Mouse (Mus musculus) Patski (cell line): ENCODE measurements around the gene Ebf3. TPM values are rescaled to one million over a fixed set of nuclear protein-coding genes. Genes with fewer than 3 reads are reported as not detected.

Experiments used
- ATAC-seq: fragments of 100-300 bp; one replicate; pipeline ENCODE4 v1.8.0; 2021
- CTCF ChIA-PET: fragments of 350-600 bp; sonication (Branson Sonifier 250); formaldehyde crosslinking; loops from one replicate; lab custom pipeline; 2022; ENCODE audit warnings: inconsistent platforms; lab: Charles Lee
- POLR2A ChIA-PET: fragments of 350-600 bp; sonication (Branson Sonifier 250); formaldehyde crosslinking; loops from one replicate; lab custom pipeline; 2022; ENCODE audit warnings: antibody characterized with exemption, inconsistent platforms; lab: Charles Lee
- DNase-seq: peaks from one replicate; pipeline ENCODE4 v3.0.0-alpha.2; 2011; ENCODE audit warnings: low read depth, low spot score
- H3K27me3 ChIP-seq: fragments of 371-371 bp; one replicate; pipeline ENCODE4 v1.5.1; 2021
- CTCF ChIP-seq: fragments of 100-300 bp; IDR thresholded peaks from one replicate; pipeline ENCODE4 v1.5.1; 2021
- in situ Hi-C: fragments of 300-500 bp; cut with MboI; formaldehyde crosslinking; loops from 3 replicates; pipeline ENCODE4 v1.11.1; 2018; ENCODE audit warnings: low pct_unique_long_range_greater_than_20kb, mixed read lengths
- polyA plus RNA-seq: library from polyadenylated mRNA; unstranded; gene quantifications from one replicate; pipeline ENCODE4 v1.2.3, GENCODE M21; 2021

Gene Ebf3
- polyA plus RNA-seq, 1 experiment from 2014 or later, result 0.86 TPM

- no peak for ATAC-seq
- POLR2A ChIA-PET, result no interaction called here
- peaks cover 77% of the 10 kb centered on the region for H3K27me3 ChIP-seq
- DNase-seq, result no peak
- TF ChIP-seq CTCF, result no peak
- CTCF ChIA-PET, result no interaction called here
- in situ Hi-C loops, result loop anchor here (25.0 kb wide), 1 partner anchor 831 kb away; no protein-coding TSS in a partner anchor
These were observed 4.1 kb upstream of the Ebf3 start for GRCm38 (mm10) chr7:137318383-137318775.

GRCm38 (mm10) chr7:137317659-137318382 is 3.6 kb upstream of the Ebf3 start:
- POLR2A ChIA-PET, result interaction anchor here (0.6 kb wide), 1 partner anchor 13 kb away, joined by 4 read pairs; no protein-coding TSS in a partner anchor
- in situ Hi-C loops, result loop anchor here (25.0 kb wide), 1 partner anchor 831 kb away; no protein-coding TSS in a partner anchor
- peaks cover 77% of the 10 kb centered on the region for H3K27me3 ChIP-seq
- DNase-seq (no peak), ATAC-seq (no peak)
- CTCF ChIA-PET, result no interaction called here
- TF ChIP-seq CTCF, result no peak

- ATAC-seq (no peak), DNase-seq (no peak)
- peaks cover 74% of the 10 kb centered on the region for H3K27me3 ChIP-seq
- TF ChIP-seq CTCF, result no peak
- in situ Hi-C loops, result loop anchor here (25.0 kb wide), 1 partner anchor 830 kb away; no protein-coding TSS in a partner anchor
- POLR2A ChIA-PET, result interaction anchor here (0.6 kb wide), 1 partner anchor 13 kb away, joined by 4 read pairs; no protein-coding TSS in a partner anchor
- CTCF ChIA-PET, result no interaction called here
These were observed 2.8 kb upstream of the Ebf3 start for GRCm38 (mm10) chr7:137316926-137317658.

GRCm38 (mm10) chr7:137316181-137316925 is 2.1 kb upstream of the Ebf3 start:
- in situ Hi-C loops, result loop anchor here (25.0 kb wide), 1 partner anchor 829 kb away; no protein-coding TSS in a partner anchor
- DNase-seq, result no peak
- TF ChIP-seq CTCF, result no peak
- ChIA-PET POLR2A (no interaction called here), CTCF (no interaction called here)
- ATAC-seq, result no peak
- peaks cover 72% of the 10 kb centered on the region for H3K27me3 ChIP-seq

DNA sequence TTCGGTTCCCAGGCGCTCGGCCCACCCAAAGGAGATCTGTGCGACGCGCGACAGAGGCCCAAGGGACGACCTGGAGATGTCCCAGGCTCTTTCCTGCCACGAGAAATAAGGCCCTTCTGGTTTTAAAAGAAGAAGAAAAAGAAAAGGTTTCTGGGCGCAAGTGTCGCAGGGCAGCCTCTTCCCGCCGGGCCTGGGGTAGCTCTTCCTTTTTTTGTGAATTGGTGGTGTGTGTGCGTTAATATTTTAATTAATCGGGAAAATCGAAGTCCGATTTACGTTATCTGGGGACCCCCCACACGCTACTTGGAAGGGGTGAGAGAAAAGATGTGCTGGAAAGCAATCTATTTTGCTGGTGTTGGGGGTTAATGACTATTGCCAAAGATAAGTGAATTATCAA is 1.3 kb upstream of the Ebf3 start:
- CTCF ChIA-PET, result no interaction called here
- no peak for ATAC-seq
- peaks cover 69% of the 10 kb centered on the region for H3K27me3 ChIP-seq
- POLR2A ChIA-PET, result no interaction called here
- no peak for DNase-seq
- no peak for TF ChIP-seq CTCF
- in situ Hi-C loops, result loop anchor here (25.0 kb wide), 1 partner anchor 828 kb away; no protein-coding TSS in a partner anchor

DNA sequence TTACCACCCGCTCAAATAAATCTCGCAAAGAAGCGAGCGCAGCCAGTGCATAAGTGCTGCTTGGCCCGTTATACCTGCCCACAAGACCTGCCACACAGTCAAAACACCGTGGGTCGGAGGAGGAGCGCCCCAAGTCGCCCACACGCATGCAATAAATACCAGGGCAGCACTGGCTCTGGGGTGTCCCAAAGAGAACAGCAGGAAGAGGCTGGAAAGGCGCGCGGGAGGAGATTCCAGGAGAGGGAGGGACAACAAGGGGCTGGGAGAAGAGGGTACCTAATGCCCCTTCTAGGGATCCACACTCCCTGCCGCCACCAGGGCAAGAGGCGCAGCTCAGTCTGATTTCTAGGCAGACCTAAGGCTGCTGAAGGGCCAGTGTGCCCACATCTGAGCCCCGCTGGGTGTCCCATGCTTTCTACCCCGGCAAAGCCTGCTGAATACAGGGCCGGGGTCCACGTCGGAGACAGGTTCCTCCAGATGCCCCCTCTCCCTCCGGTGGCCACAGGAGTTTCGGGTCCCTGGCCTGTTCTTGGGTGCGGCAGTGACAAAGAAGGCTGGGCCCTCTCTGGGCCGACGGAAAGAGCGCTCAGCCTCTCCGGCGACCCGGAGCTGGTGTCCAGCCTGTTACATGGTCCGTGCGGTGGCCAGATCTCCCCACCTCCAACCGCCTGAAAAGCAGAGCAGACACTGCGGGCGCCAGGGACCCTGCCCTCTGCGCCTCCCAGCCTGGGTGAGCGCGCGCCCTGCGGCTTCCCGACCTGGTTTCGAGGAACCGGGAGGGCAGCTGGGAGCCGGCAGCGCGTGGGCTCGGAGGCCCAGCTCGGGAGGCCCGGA is 682 bp upstream of the Ebf3 start:
- in situ Hi-C loops, result loop anchor here (25.0 kb wide), 1 partner anchor 828 kb away; no protein-coding TSS in a partner anchor
- DNase-seq, result no peak
- no peak for TF ChIP-seq CTCF

DNA sequence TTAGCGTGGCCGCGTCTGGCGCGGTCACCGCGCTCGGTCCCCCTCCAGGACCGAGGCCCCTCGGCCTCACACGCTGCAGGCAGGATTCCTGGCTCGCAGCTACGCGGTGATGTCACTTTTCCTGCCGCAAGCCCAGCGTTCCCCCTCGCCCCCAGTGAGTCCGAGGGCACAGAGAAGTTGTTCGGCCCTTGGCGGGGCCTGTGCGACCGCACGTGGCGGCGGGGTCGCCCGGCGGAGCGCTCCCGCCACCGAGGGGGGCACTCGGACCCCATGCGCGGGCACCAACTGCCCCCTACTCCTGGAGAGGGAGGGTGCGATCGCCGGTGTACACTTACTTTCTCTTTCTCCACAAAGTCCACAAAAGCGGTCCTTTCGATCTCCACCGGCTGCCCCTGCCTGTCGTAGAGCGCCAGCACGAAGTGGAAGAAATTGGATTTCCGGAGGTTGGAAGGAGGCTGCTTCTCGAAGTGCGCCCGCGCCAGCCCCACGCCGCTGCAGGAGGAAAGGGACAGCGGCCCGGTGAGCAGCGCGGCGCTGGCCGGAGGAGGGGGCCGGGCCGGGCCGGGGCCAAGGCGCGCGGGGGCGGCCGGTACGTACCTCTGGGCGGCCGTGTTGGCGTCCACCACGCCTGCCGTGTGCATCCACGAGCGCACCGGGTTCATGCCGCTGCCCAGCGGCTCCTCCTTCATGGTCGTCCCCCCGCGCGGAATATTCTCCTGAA is 902 bp downstream of the Ebf3 start:
- DNase-seq (no peak), ATAC-seq (peak; percentile 9)
- in situ Hi-C loops, result loop anchor here (25.0 kb wide), 1 partner anchor 826 kb away; no protein-coding TSS in a partner anchor
- peaks cover 50% of the 10 kb centered on the region for H3K27me3 ChIP-seq
- TF ChIP-seq CTCF, result no peak
- POLR2A ChIA-PET, result no interaction called here
- CTCF ChIA-PET, result no interaction called here

More for the DNA sequence above, 682 bp upstream of the Ebf3 start:
- peaks cover 63% of the 10 kb centered on the region for H3K27me3 ChIP-seq
- ATAC-seq, result peak; percentile 7
- ChIA-PET CTCF (no interaction called here), POLR2A (no interaction called here)

DNA sequence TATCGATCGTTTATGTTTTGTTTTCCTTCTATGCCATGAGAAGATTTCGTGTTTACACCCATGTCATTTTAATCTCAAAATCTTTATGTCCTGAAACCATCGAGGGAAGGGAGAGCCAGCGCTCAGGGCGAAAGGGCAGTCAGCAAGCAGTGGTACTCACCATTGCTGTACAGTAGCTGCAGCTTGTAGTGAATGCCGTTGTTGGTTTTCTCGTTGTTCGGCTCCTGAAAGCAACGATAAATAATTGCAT is 1.4 kb downstream of the Ebf3 start:
- CTCF ChIA-PET, result no interaction called here
- H3K27me3 ChIP-seq, result peaks cover 50% of the 10 kb centered on the region

More for the DNA sequence above, 1.4 kb downstream of the Ebf3 start:
- DNase-seq, result no peak
- in situ Hi-C loops, result loop anchor here (25.0 kb wide), 1 partner anchor 826 kb away; no protein-coding TSS in a partner anchor
- no peak for TF ChIP-seq CTCF
- no peak for ATAC-seq
- POLR2A ChIA-PET, result no interaction called here
